Mouse (Mus musculus) retina, postnatal 1 day (tissue): Measurements from ENCODE around the gene Gng5.
A peak's percentile ranks its signal among the peaks of the same experiment; 100 is the strongest.

Experiments
- DNase-seq: peaks from one replicate; pipeline ENCODE4 v3.0.0-alpha.2; 2012

Gene Gng5

GRCm38 (mm10) chr3:146499431-146500002, at the start of gene Gng5, which contains the start of gene Spata1:
TSS of gene Gng5 (plus strand) at chr3:146499807.
TSS of gene Spata1 (minus strand) at chr3:146499753.
- peak; percentile 93 for DNase-seq

GRCm38 (mm10) chr3:146450371-146450841, 49.2 kb upstream of the Gng5 start:
- peak; percentile 96 for DNase-seq

- peak; percentile 40 for DNase-seq
Observed at GRCm38 (mm10) chr3:146451375-146451774, 48.2 kb upstream of the Gng5 start.

GRCm38 (mm10) chr3:146462939-146463338, 36.7 kb upstream of the Gng5 start:
- DNase-seq, result no peak

GRCm38 (mm10) chr3:146469226-146469625, 30.4 kb upstream of the Gng5 start:
- DNase-seq, result no peak

GRCm38 (mm10) chr3:146472657-146473056, 26.9 kb upstream of the Gng5 start:
- DNase-seq, result no peak

- no peak for DNase-seq
Observed at GRCm38 (mm10) chr3:146473741-146474140, 25.9 kb upstream of the Gng5 start.

GRCm38 (mm10) chr3:146474428-146474827, 25.2 kb upstream of the Gng5 start:
- no peak for DNase-seq

- DNase-seq, result no peak
Observed at GRCm38 (mm10) chr3:146482044-146482443, 17.6 kb upstream of the Gng5 start.

GRCm38 (mm10) chr3:146486464-146486863, 13.1 kb upstream of the Gng5 start:
- DNase-seq, result no peak

- peak; percentile 62 for DNase-seq
Observed at GRCm38 (mm10) chr3:146494941-146495340, 4.7 kb upstream of the Gng5 start.

- DNase-seq, result no peak
Observed at GRCm38 (mm10) chr3:146498989-146499388, 618 bp upstream of the Gng5 start.

GRCm38 (mm10) chr3:146500003-146500809, 599 bp downstream of the Gng5 start:
- peak; percentile 77 for DNase-seq

GRCm38 (mm10) chr3:146500810-146501201, 1.2 kb downstream of the Gng5 start:
- no peak for DNase-seq

- no peak for DNase-seq
Observed at GRCm38 (mm10) chr3:146501601-146502123, 2.1 kb downstream of the Gng5 start.

- DNase-seq, result no peak
Observed at GRCm38 (mm10) chr3:146506711-146507110, 7.1 kb downstream of the Gng5 start.

- no peak for DNase-seq
Observed at GRCm38 (mm10) chr3:146520226-146520797, 20.7 kb downstream of the Gng5 start.

- DNase-seq, result peak; percentile 98
Observed at GRCm38 (mm10) chr3:146520798-146521651, 21.4 kb downstream of the Gng5 start, which contains the start of gene Rpf1. TSS of gene Rpf1 (minus strand) at chr3:146521429.

- DNase-seq, result no peak
Observed at GRCm38 (mm10) chr3:146521652-146522020, 22.0 kb downstream of the Gng5 start.

- no peak for DNase-seq
Observed at GRCm38 (mm10) chr3:146528335-146528734, 28.7 kb downstream of the Gng5 start.

GRCm38 (mm10) chr3:146534986-146535385, 35.4 kb downstream of the Gng5 start:
- no peak for DNase-seq

GRCm38 (mm10) chr3:146540521-146541273, 41.1 kb downstream of the Gng5 start:
- no peak for DNase-seq
